Mouse (Mus musculus): ENCODE results near the gene Phldb2. TPM values are rescaled to one million over a fixed set of nuclear protein-coding genes. Genes with fewer than 3 reads are reported as not detected.

Phldb2 gene
- total RNA-seq, 2 experiments from 2014 or later, result 16.4 to 17.3 TPM

DNA sequence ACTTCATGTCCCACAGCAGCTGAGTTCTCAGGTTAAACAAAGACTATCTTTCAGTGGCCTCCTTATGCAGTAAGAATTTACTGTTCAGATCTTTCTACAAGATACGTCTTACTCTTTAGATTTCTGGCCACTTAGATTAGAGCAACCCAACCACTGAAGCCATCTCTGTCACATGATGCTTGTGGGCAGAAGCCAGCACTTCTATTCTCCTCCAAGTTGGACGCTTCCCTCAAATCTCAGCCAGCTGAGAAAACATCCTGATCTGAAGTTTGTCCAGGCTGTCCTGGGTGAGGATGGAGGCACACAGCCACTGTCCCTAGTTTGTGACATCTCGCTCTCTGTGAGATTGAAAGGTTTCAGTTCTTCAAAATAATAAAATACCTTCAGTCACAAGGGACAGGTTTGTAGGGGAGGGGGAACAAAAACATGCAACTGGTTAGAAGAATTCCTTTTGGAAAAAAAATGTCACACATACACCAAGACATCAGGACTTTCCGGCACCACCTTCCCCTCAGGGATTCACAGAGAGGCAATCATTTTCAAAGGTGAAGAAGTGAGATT lies 3.1 kb upstream of the Phldb2 start:
- no peak for DNase-seq (ENCODE audit: low spot score)
- intact Hi-C loops (cut with DNase I), result no loop called here

DNA sequence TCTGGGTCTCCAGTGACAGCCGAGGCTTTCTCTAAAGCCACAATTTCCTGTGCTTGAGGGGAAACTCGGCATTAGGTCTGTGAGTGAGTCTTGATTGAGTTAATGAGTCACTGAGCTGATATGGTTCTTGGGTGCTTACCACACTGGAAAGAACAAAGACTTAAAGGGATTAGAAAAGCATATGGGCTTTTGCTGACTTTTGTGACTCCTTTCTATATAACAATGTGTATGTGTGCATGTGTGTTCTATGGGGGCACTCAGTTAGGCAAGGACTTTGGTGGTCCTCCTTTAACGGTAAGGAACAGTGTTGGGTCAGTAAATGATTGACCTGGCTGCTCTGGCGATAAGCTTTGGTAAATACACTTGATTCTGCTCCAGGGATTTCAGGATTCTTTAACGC lies 897 bp downstream of the Phldb2 start:
- intact Hi-C loops (cut with DNase I), result no loop called here

GRCm38 (mm10) chr16:45952035-45952434 lies 1.4 kb downstream of the Phldb2 start:
- intact Hi-C loops (cut with DNase I), result no loop called here
- no peak for DNase-seq (ENCODE audit: low spot score)

More for the DNA sequence above, 897 bp downstream of the Phldb2 start:
- DNase-seq (ENCODE audit: low spot score), result no peak

- intact Hi-C loops (cut with DNase I), result no loop called here
- no peak for DNase-seq (ENCODE audit: low spot score)
Measured at GRCm38 (mm10) chr16:45946335-45946734, 7.1 kb downstream of the Phldb2 start.

DNA sequence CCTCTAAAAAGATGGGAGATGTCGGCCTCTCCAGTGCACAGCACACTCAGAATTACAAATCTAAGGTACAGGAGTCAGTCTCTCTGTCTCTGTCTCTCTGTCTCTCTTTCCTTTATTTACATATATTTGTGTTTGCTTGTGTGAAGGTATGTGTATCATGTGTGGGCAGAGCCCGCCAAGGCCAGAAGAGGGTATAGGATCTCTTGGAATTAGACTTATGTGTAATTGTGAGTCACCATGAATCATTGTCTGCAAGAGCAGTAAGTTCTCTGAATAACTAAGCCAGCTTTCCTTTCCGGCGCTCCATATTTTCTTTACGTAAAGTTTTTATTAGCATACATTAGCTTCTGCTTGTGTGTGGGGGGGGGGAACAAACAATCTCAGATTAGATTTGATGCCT lies 7.7 kb downstream of the Phldb2 start:
- intact Hi-C loops (cut with DNase I), result no loop called here
- no peak for DNase-seq (ENCODE audit: low spot score)

DNA sequence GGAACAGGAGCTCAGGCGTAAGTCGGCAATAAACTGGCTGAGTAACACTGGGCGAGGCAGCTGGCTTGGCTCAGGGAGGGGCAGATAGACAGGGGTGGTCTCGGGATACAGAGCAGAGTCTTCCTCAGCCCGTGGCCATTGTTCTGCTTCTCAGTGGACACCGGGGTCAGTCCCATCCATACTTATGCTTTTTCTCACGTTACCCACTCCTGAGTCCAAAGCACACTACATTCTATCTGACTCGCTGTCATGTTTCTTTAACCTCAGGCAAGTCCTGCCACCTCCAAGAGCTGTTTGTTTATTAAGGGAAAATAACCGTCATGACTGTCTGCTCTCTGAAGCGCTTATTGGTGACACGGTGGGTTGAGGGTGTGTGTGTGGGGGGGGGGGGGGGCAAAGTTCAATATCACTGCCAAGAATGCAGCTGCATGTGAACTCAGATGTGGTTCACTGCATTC lies 8.2 kb downstream of the Phldb2 start:
- intact Hi-C loops (cut with DNase I), result no loop called here
- DNase-seq (ENCODE audit: low spot score), result no peak

GRCm38 (mm10) chr16:45942169-45942891 lies 11.1 kb downstream of the Phldb2 start:
- intact Hi-C loops (cut with DNase I), result no loop called here
- no peak for DNase-seq (ENCODE audit: low spot score)

GRCm38 (mm10) chr16:45940701-45941100 lies 12.7 kb downstream of the Phldb2 start:
- DNase-seq (ENCODE audit: low spot score), result no peak
- intact Hi-C loops (cut with DNase I), result no loop called here

DNA sequence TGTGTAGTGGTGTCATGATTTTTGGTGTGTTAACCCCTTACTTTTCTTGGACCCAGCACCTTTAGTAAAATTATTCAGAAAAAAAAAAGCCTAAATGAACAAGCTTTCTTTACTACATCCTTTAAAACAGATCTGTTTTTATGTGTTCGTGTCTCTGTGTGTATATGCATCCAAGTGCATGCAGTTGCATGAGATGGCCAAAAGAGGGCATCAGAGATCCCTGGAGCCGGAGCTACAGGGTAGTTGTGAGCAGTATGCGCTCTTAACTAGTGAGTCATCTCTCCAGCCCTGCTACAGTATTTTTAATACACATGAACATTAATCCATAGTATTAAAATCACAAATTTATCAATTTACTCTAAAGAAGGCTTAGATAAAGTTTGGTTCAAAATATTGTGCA lies 14.0 kb downstream of the Phldb2 start:
- no peak for DNase-seq (ENCODE audit: low spot score)
- intact Hi-C loops (cut with DNase I), result no loop called here

DNA sequence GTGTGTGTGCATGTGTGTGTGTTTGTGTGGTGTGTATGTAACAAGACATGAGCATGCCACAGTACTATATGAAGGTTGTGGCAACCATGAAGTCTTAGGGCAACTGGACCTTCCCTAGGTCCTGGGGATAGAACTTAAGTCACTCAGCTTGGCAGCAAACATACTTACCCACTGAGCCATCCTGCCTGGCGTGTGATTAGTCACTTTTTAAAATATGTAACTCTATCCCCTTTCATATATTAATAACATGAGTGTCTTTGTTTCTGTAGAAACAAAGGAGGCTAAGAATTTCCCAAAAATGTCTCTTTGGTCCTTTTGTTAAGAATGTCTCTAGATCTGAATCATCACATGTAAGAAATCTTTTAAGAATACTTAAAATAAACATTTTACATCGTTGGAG lies 16.0 kb downstream of the Phldb2 start:
- DNase-seq (ENCODE audit: low spot score), result no peak
- intact Hi-C loops (cut with DNase I), result no loop called here

GRCm38 (mm10) chr16:45936521-45936920 lies 16.9 kb downstream of the Phldb2 start:
- intact Hi-C loops (cut with DNase I), result no loop called here
- DNase-seq (ENCODE audit: low spot score), result no peak

GRCm38 (mm10) chr16:45935956-45936483 lies 17.4 kb downstream of the Phldb2 start:
- DNase-seq (ENCODE audit: low spot score), result no peak
- intact Hi-C loops (cut with DNase I), result no loop called here

DNA sequence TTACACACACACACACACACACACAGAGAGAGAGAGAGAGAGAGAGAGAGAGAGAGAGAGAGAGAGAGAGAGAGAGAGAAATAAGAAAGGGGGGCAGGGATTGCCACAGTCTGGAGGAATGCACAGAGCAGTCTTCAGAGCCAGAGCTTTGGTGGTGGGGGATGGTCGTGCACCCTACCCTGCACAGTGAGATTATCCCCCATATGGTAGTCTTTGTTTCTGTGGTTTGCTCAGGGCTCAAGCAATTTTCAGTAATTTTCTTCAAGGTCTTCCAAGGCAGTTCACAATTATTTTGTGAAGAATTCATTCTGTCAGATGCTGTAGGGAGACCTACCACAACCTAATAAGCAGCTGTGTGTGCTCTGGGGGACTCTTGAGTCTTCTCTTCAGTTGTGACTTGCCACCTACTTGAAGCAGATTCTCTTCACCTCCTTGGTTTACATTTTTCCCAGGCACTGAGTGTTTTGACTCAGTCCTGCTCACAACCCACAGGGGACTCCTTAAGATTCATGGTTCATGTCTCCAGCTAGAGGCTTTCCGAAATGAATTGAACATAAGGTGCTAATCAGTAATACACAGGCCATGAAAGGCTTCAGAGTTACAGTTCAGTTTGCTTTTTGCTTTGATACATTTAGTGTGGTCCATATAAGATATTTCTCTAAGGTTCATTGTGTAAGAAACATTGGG lies 18.5 kb downstream of the Phldb2 start:
- DNase-seq (ENCODE audit: low spot score), result no peak
- intact Hi-C loops (cut with DNase I), result no loop called here

DNA sequence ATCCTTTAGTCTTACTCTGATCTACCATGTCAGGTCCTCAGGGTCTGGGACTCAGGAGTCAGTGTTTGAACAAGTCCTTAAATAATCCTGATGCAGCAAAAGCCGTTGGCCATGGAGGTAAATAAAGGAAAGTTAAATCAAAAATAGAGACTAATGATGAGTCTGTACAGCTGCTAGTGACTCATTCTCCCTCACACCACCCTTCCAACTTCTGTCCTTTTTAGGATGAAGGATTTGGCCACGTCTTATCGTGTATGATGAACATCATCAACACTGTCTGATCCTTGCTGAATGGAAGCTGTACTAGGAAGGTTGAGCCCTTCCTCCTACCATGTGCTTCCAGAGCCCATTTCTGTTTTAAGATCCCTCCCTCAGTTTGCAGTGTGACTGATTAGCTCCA lies 23.1 kb downstream of the Phldb2 start:
- no peak for DNase-seq (ENCODE audit: low spot score)
- intact Hi-C loops (cut with DNase I), result no loop called here

DNA sequence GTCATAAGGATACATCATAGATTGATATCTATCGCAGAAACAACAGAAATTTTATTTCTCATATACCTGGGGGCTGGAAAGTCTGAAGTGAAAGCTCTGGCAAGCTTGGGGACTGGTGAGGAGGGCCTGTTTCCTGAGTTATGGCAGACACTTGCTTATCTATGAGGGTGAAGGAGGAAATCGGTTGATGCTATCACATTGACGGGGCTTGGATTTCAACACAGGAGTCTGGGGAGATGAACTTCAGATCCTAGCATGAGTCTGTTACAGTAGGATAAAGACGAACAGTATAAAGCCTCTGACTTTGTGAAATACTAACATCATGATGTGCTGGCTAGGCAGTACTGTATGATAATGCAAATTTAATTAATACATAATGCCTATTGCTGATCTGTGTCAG lies 25.3 kb downstream of the Phldb2 start:
- intact Hi-C loops (cut with DNase I), result no loop called here
- no peak for DNase-seq (ENCODE audit: low spot score)

GRCm38 (mm10) chr16:45927601-45928000 lies 25.8 kb downstream of the Phldb2 start:
- no peak for DNase-seq (ENCODE audit: low spot score)
- intact Hi-C loops (cut with DNase I), result no loop called here

DNA sequence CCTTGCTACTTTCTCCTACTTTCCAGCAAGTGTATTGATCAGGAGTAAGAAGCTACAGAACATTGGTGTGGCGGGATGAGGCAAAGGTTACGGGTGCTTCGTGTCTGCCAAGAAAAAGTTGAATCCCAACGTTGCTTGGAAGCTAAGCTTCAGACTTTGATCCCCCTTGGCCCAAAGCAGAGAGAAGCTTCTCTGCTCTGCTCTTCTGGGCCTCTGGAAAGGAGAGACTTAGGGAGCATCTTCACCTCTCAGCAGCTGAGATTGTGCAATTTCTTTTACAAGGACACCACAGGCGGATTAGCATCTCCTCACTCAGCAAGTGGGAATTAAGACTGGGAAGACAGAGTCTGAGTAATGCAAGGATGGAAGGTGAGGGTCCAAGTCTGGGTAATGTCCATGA lies 26.5 kb downstream of the Phldb2 start:
- DNase-seq (ENCODE audit: low spot score), result no peak
- intact Hi-C loops (cut with DNase I), result no loop called here

- intact Hi-C loops (cut with DNase I), result no loop called here
- no peak for DNase-seq (ENCODE audit: low spot score)
Measured at GRCm38 (mm10) chr16:45923731-45924424, 29.5 kb downstream of the Phldb2 start.

GRCm38 (mm10) chr16:45922546-45923229 lies 30.7 kb downstream of the Phldb2 start:
- DNase-seq (ENCODE audit: low spot score), result peak; percentile 47
- intact Hi-C loops (cut with DNase I), result no loop called here

GRCm38 (mm10) chr16:45919572-45919971 lies 33.8 kb downstream of the Phldb2 start:
- no peak for DNase-seq (ENCODE audit: low spot score)
- intact Hi-C loops (cut with DNase I), result no loop called here
